Mouse (Mus musculus): Measurements from ENCODE around the gene Tifa. TPM values are rescaled to one million over a fixed set of nuclear protein-coding genes. Genes with fewer than 3 reads are reported as not detected.
"Not testable (repeated sequence)": the region's sequence is repeated elsewhere in the genome, so short reads cannot be mapped to it uniquely, and the experiment has no call there.

The Tifa gene
- polyA plus RNA-seq, 1 experiment from 2014 or later: 3.6 TPM

DNA sequence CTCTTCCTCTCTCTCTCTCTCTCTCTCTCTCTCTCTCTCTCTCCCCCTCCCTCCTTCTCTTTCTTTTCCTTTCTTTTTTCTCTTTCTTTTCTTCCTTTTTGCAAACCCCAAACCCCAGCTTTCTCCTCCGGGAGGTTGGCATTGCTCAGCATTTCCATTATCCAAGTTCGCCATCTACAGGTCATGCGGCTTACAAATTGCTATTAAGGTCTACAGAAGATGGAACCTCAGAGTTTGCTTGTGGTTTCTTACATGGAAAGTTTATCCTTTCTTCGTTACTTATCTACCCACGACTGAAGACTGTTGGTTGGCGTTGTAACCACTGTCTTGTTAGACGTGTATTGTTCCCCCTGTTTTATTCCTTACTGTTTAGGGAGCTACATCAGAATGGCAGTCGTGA is 30.4 kb upstream of the Tifa start:
- no peak overlapping the region for H3K27ac ChIP-seq (replicated peaks)
- no peak overlapping the region for H3K4me3 ChIP-seq (replicated peaks)
- H3K4me1 ChIP-seq: no peaks in the 10 kb centered on the region
- no peaks in the 10 kb centered on the region for H3K9me3 ChIP-seq (replicated peaks)
- ATAC-seq (ENCODE audit: insufficient number of reproducible peaks, low FRiP score, low TSS enrichment, low read depth): no peak
- WGBS: 10% methylated on average over 8 of the region's 8 CpGs
- H3K36me3 ChIP-seq: no peaks in the 10 kb centered on the region
- H3K9ac ChIP-seq: no peak overlapping the region
- peaks cover 22% of the 10 kb centered on the region for H3K27me3 ChIP-seq
- H3K4me2 ChIP-seq (replicated peaks): no peak overlapping the region

- peaks cover 19% of the 10 kb centered on the region for H3K27me3 ChIP-seq
- H3K4me1 ChIP-seq: no peaks in the 10 kb centered on the region
- no peak overlapping the region for H3K27ac ChIP-seq (replicated peaks)
- no peak for ATAC-seq (ENCODE audit: insufficient number of reproducible peaks, low FRiP score, low TSS enrichment, low read depth)
- no peaks in the 10 kb centered on the region for H3K36me3 ChIP-seq
- H3K4me3 ChIP-seq (replicated peaks): no peak overlapping the region
- no peaks in the 10 kb centered on the region for H3K9me3 ChIP-seq (replicated peaks)
- no peak overlapping the region for H3K9ac ChIP-seq
- H3K4me2 ChIP-seq (replicated peaks): no peak overlapping the region
- 69% methylated on average over 8 of the region's 8 CpGs for WGBS
Measured at GRCm38 (mm10) chr3:127762403-127762802, 27.2 kb upstream of the Tifa start.

- Histone ChIP-seq H3K36me3 (no peaks in the 10 kb centered on the region), H3K9me3 (replicated peaks) (no peaks in the 10 kb centered on the region), H3K4me2 (replicated peaks) (no peak overlapping the region), H3K9ac (no peak overlapping the region), H3K27ac (replicated peaks) (no peak overlapping the region), H3K4me1 (no peaks in the 10 kb centered on the region), H3K4me3 (replicated peaks) (no peak overlapping the region), H3K27me3 (peaks cover 15% of the 10 kb centered on the region)
- WGBS: 25% methylated on average over 7 of the region's 7 CpGs
- no peak for ATAC-seq (ENCODE audit: insufficient number of reproducible peaks, low FRiP score, low TSS enrichment, low read depth)
Measured at GRCm38 (mm10) chr3:127763076-127763612, 26.5 kb upstream of the Tifa start.

GRCm38 (mm10) chr3:127764541-127764940 is 25.1 kb upstream of the Tifa start:
- Histone ChIP-seq H3K27ac (replicated peaks) (no peak overlapping the region), H3K36me3 (no peaks in the 10 kb centered on the region), H3K9ac (no peak overlapping the region), H3K4me1 (no peaks in the 10 kb centered on the region), H3K4me2 (replicated peaks) (no peak overlapping the region), H3K9me3 (replicated peaks) (no peaks in the 10 kb centered on the region), H3K27me3 (peaks cover 10% of the 10 kb centered on the region), H3K4me3 (replicated peaks) (no peak overlapping the region)
- ATAC-seq (ENCODE audit: insufficient number of reproducible peaks, low FRiP score, low TSS enrichment, low read depth): no peak
- WGBS: 56% methylated on average over 5 of the region's 5 CpGs

DNA sequence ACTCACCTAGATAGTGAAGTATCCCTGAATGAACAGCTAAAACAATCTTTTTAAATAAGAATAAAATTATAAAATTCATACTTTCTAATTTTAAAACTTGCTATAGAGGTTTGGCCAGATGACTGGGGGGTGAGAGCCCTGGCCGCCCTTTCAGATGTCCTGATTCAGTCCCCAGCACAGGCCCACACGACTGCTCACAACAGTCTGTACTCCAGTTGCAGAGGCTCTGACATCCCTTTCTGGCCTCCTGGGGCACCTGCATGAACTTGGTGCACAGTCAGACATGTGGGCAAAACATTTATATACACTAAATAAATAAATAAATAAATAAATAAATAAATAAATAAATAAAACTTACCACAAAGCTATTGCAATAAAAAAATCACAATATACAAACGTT is 23.6 kb upstream of the Tifa start:
- Histone ChIP-seq H3K4me2 (replicated peaks) (no peak overlapping the region), H3K9ac (no peak overlapping the region), H3K27me3 (peaks cover 7% of the 10 kb centered on the region), H3K9me3 (replicated peaks) (no peaks in the 10 kb centered on the region), H3K4me1 (no peaks in the 10 kb centered on the region), H3K4me3 (replicated peaks) (no peak overlapping the region), H3K36me3 (no peaks in the 10 kb centered on the region), H3K27ac (replicated peaks) (no peak overlapping the region)
- WGBS: 75% methylated on average over 3 of the region's 3 CpGs
- no peak for ATAC-seq (ENCODE audit: insufficient number of reproducible peaks, low FRiP score, low TSS enrichment, low read depth)

GRCm38 (mm10) chr3:127769146-127769545 is 20.5 kb upstream of the Tifa start:
- H3K27ac ChIP-seq (replicated peaks): no peak overlapping the region
- H3K4me2 ChIP-seq (replicated peaks): no peak overlapping the region
- no peak overlapping the region for H3K4me3 ChIP-seq (replicated peaks)
- ATAC-seq (ENCODE audit: insufficient number of reproducible peaks, low FRiP score, low TSS enrichment, low read depth): no peak
- H3K9ac ChIP-seq: no peak overlapping the region
- no peaks in the 10 kb centered on the region for H3K9me3 ChIP-seq (replicated peaks)
- WGBS: 78% methylated on average over 11 of the region's 11 CpGs
- H3K36me3 ChIP-seq: no peaks in the 10 kb centered on the region
- no peaks in the 10 kb centered on the region for H3K27me3 ChIP-seq
- no peaks in the 10 kb centered on the region for H3K4me1 ChIP-seq

- H3K4me2 ChIP-seq (replicated peaks): peak within 1 kb of the TSS; percentile 72
- peak within 1 kb of the TSS; percentile 51 for H3K4me3 ChIP-seq (replicated peaks)
- H3K4me1 ChIP-seq: no peaks in the 10 kb centered on the region
- ATAC-seq (ENCODE audit: insufficient number of reproducible peaks, low FRiP score, low TSS enrichment, low read depth): peak; percentile 77
- H3K9me3 ChIP-seq (replicated peaks): no peaks in the 10 kb centered on the region
- 0 out of 2 replicates have a peak within 1 kb of the TSS, but pooled peaks have one; percentile 26 for H3K9ac ChIP-seq
- WGBS: under 1% methylated on average over 24 of the region's 24 CpGs
- H3K27ac ChIP-seq (replicated peaks): peak within 1 kb of the TSS; percentile 72
- H3K27me3 ChIP-seq: no peaks in the 10 kb centered on the region
- H3K36me3 ChIP-seq: no peaks in the 10 kb centered on the region
Measured at GRCm38 (mm10) chr3:127780021-127780644, 9.5 kb upstream of the Tifa start, which contains the start of gene Alpk1. Gene Alpk1, minus strand, starts transcription at chr3:127780527.

- Histone ChIP-seq H3K9ac (no peak overlapping the region), H3K27me3 (no peaks in the 10 kb centered on the region), H3K4me3 (replicated peaks) (no peak overlapping the region), H3K4me2 (replicated peaks) (no peak overlapping the region), H3K27ac (replicated peaks) (no peak overlapping the region), H3K9me3 (replicated peaks) (no peaks in the 10 kb centered on the region), H3K4me1 (no peaks in the 10 kb centered on the region), H3K36me3 (no peaks in the 10 kb centered on the region)
- ATAC-seq (ENCODE audit: insufficient number of reproducible peaks, low FRiP score, low TSS enrichment, low read depth): no peak
- WGBS: 88% methylated on average over 9 of the region's 9 CpGs
Measured at GRCm38 (mm10) chr3:127780921-127781320, 8.7 kb upstream of the Tifa start.

GRCm38 (mm10) chr3:127782921-127783320 is 6.7 kb upstream of the Tifa start:
- Histone ChIP-seq H3K36me3 (no peaks in the 10 kb centered on the region), H3K4me1 (no peaks in the 10 kb centered on the region), H3K9ac (no peak overlapping the region), H3K9me3 (replicated peaks) (no peaks in the 10 kb centered on the region), H3K4me3 (replicated peaks) (no peak overlapping the region), H3K27ac (replicated peaks) (no peak overlapping the region), H3K4me2 (replicated peaks) (no peak overlapping the region), H3K27me3 (peaks cover 2% of the 10 kb centered on the region)
- 90% methylated on average over 6 of the region's 6 CpGs for WGBS
- no peak for ATAC-seq (ENCODE audit: insufficient number of reproducible peaks, low FRiP score, low TSS enrichment, low read depth)

GRCm38 (mm10) chr3:127783680-127784079 is 5.9 kb upstream of the Tifa start:
- ATAC-seq (ENCODE audit: insufficient number of reproducible peaks, low FRiP score, low TSS enrichment, low read depth); H3K9ac ChIP-seq; H3K27me3 ChIP-seq; H3K4me1 ChIP-seq; H3K27ac ChIP-seq (replicated peaks); H3K4me3 ChIP-seq (replicated peaks); H3K4me2 ChIP-seq (replicated peaks); H3K36me3 ChIP-seq; H3K9me3 ChIP-seq (replicated peaks): not testable (repeated sequence)
- 92% methylated on average over 8 of the region's 8 CpGs for WGBS

GRCm38 (mm10) chr3:127787032-127787431 is 2.6 kb upstream of the Tifa start:
- ATAC-seq (ENCODE audit: insufficient number of reproducible peaks, low FRiP score, low TSS enrichment, low read depth): no peak
- H3K36me3 ChIP-seq: no peaks in the 10 kb centered on the region
- H3K9ac ChIP-seq: no peak overlapping the region
- no peak overlapping the region for H3K4me3 ChIP-seq (replicated peaks)
- no peak overlapping the region for H3K27ac ChIP-seq (replicated peaks)
- H3K4me2 ChIP-seq (replicated peaks): no peak overlapping the region
- peaks cover 12% of the 10 kb centered on the region for H3K4me1 ChIP-seq
- H3K27me3 ChIP-seq: peaks cover 21% of the 10 kb centered on the region
- H3K9me3 ChIP-seq (replicated peaks): no peaks in the 10 kb centered on the region

- peaks cover 21% of the 10 kb centered on the region for H3K27me3 ChIP-seq
- ATAC-seq (ENCODE audit: insufficient number of reproducible peaks, low FRiP score, low TSS enrichment, low read depth): no peak
Measured at GRCm38 (mm10) chr3:127788038-127788437, 1.6 kb upstream of the Tifa start.

More at GRCm38 (mm10) chr3:127788038-127788437, 1.6 kb upstream of the Tifa start:
- no peak overlapping the region for H3K9ac ChIP-seq
- no peak overlapping the region for H3K4me2 ChIP-seq (replicated peaks)
- H3K27ac ChIP-seq (replicated peaks): no peak overlapping the region
- no peaks in the 10 kb centered on the region for H3K36me3 ChIP-seq
- no peaks in the 10 kb centered on the region for H3K9me3 ChIP-seq (replicated peaks)
- 45% methylated on average over 7 of the region's 7 CpGs for WGBS
- peaks cover 12% of the 10 kb centered on the region for H3K4me1 ChIP-seq
- H3K4me3 ChIP-seq (replicated peaks): no peak overlapping the region

All from embryonic facial prominence, embryonic 15.5 days (tissue).